Mouse (Mus musculus): ENCODE data around the gene Tanc2. TPM values are rescaled to one million over a fixed set of nuclear protein-coding genes. Genes with fewer than 3 reads are reported as not detected.

Tanc2 gene
- polyA plus RNA-seq, 1 experiment, result 8.0 TPM

GRCm38 (mm10) chr11:105975636-105976035 lies 385.9 kb downstream of the Tanc2 start:
- TF ChIP-seq EP300 (IDR thresholded peaks at IDR 0.05; ENCODE audit: insufficient read depth, low read depth, low read length), result no peak
- TF ChIP-seq CTCF (IDR thresholded peaks at IDR 0.05; ENCODE audit: low read depth, low read length), result no peak
- TF ChIP-seq POLR2A (IDR thresholded peaks at IDR 0.05; ENCODE audit: insufficient read depth, low read length), result no peak
- H3K27ac ChIP-seq (ENCODE audit: insufficient read depth, low read length), result no peak overlapping the region

GRCm38 (mm10) chr11:105978232-105978631 lies 388.4 kb downstream of the Tanc2 start:
- TF ChIP-seq EP300 (IDR thresholded peaks at IDR 0.05; ENCODE audit: insufficient read depth, low read depth, low read length) (no peak), CTCF (IDR thresholded peaks at IDR 0.05; ENCODE audit: low read depth, low read length) (no peak), POLR2A (IDR thresholded peaks at IDR 0.05; ENCODE audit: insufficient read depth, low read length) (no peak)
- H3K4me1 ChIP-seq (ENCODE audit: control insufficient read depth, insufficient read depth, low read length), result no peaks in the 10 kb centered on the region
- no peaks in the 10 kb centered on the region for H3K9me3 ChIP-seq (replicated peaks; ENCODE audit: control insufficient read depth, insufficient read depth, low read length, poor library complexity, severe bottlenecking)
- H3K27ac ChIP-seq (ENCODE audit: insufficient read depth, low read length), result no peak overlapping the region
- no peaks in the 10 kb centered on the region for H3K27me3 ChIP-seq (ENCODE audit: control insufficient read depth, insufficient read depth, low read length, poor library complexity, severe bottlenecking)
- no peaks in the 10 kb centered on the region for H3K36me3 ChIP-seq (ENCODE audit: control insufficient read depth, insufficient read depth, low read length, poor library complexity, severe bottlenecking)
- no peak overlapping the region for H3K4me3 ChIP-seq (ENCODE audit: low read depth, low read length)
- H3K9ac ChIP-seq (ENCODE audit: low read depth, poor library complexity, severe bottlenecking), result no peak overlapping the region

More at GRCm38 (mm10) chr11:105975636-105976035, 385.9 kb downstream of the Tanc2 start:
- no peak overlapping the region for H3K9ac ChIP-seq (ENCODE audit: low read depth, poor library complexity, severe bottlenecking)
- H3K9me3 ChIP-seq (replicated peaks; ENCODE audit: control insufficient read depth, insufficient read depth, low read length, poor library complexity, severe bottlenecking), result no peaks in the 10 kb centered on the region
- no peaks in the 10 kb centered on the region for H3K4me1 ChIP-seq (ENCODE audit: control insufficient read depth, insufficient read depth, low read length)
- H3K27me3 ChIP-seq (ENCODE audit: control insufficient read depth, insufficient read depth, low read length, poor library complexity, severe bottlenecking), result no peaks in the 10 kb centered on the region
- H3K36me3 ChIP-seq (ENCODE audit: control insufficient read depth, insufficient read depth, low read length, poor library complexity, severe bottlenecking), result no peaks in the 10 kb centered on the region
- H3K4me3 ChIP-seq (ENCODE audit: low read depth, low read length), result no peak overlapping the region

GRCm38 (mm10) chr11:105978634-105979033 lies 388.8 kb downstream of the Tanc2 start:
- Histone ChIP-seq H3K36me3 (ENCODE audit: control insufficient read depth, insufficient read depth, low read length, poor library complexity, severe bottlenecking) (no peaks in the 10 kb centered on the region), H3K9ac (ENCODE audit: low read depth, poor library complexity, severe bottlenecking) (no peak overlapping the region), H3K4me1 (ENCODE audit: control insufficient read depth, insufficient read depth, low read length) (no peaks in the 10 kb centered on the region), H3K4me3 (ENCODE audit: low read depth, low read length) (no peak overlapping the region), H3K27ac (ENCODE audit: insufficient read depth, low read length) (no peak overlapping the region), H3K27me3 (ENCODE audit: control insufficient read depth, insufficient read depth, low read length, poor library complexity, severe bottlenecking) (no peaks in the 10 kb centered on the region), H3K9me3 (replicated peaks; ENCODE audit: control insufficient read depth, insufficient read depth, low read length, poor library complexity, severe bottlenecking) (no peaks in the 10 kb centered on the region)
- no peak for TF ChIP-seq CTCF (IDR thresholded peaks at IDR 0.05; ENCODE audit: low read depth, low read length)
- no peak for TF ChIP-seq POLR2A (IDR thresholded peaks at IDR 0.05; ENCODE audit: insufficient read depth, low read length)
- TF ChIP-seq EP300 (IDR thresholded peaks at IDR 0.05; ENCODE audit: insufficient read depth, low read depth, low read length), result no peak

Other genes starting within 250 kb of the Tanc2 start
- 0.37 TPM in 1 of 2 replicates, not detected in the other for gene March10, start 133.3 kb upstream of the Tanc2 start, polyA plus RNA-seq (2011; ENCODE audit: insufficient read depth, insufficient read length, low read depth, missing spikeins)

Data from ES-Bruce4 (cell line).